Mouse (Mus musculus): Measurements from ENCODE around the gene Prps1.

- TF ChIP-seq CTCF (IDR thresholded peaks at IDR 0.05) (no peak), EP300 (IDR thresholded peaks at IDR 0.05) (no peak)
Observed at GRCm38 (mm10) chrX:140490203-140490602, 33.8 kb downstream of the Prps1 start.
